Mouse (Mus musculus) cerebellum, adult 8-10 months (tissue): ENCODE measurements around the gene Arhgef3.
A peak's percentile ranks its signal among the peaks of the same experiment; 100 is the strongest.

Source experiments
- DNase-seq: peaks from one replicate; pipeline ENCODE4 v3.0.0; 2022

Arhgef3 gene

GRCm38 (mm10) chr14:27389722-27390121, 275.0 kb downstream of the Arhgef3 start:
- no peak for DNase-seq

- DNase-seq = no peak
Observed at GRCm38 (mm10) chr14:27390663-27391062, 276.0 kb downstream of the Arhgef3 start.

- no peak for DNase-seq
Observed at GRCm38 (mm10) chr14:27391776-27392308, 277.1 kb downstream of the Arhgef3 start.

DNA sequence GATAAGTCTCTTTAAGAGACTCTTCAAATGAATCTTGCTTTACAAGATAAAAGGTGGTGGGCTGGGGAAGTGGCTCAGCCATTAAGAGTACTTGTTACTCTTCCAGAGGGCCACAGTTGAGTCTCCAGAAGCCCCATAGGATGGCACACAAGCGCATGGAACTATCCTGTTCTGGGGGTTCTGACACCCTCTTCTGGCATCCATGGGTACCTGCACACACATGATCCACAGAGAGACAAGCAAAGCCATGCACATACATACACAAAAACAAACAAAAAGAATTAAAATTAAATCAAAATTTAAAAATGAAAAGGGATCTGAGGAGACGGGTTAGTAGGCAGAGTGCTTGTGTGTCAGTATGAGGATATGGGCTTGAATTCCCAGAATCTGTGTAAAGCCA, 278.0 kb downstream of the Arhgef3 start:
- DNase-seq = no peak

- no peak for DNase-seq
Observed at GRCm38 (mm10) chr14:27393806-27394205, 279.1 kb downstream of the Arhgef3 start.

GRCm38 (mm10) chr14:27396424-27396823, 281.7 kb downstream of the Arhgef3 start:
- no peak for DNase-seq

DNA sequence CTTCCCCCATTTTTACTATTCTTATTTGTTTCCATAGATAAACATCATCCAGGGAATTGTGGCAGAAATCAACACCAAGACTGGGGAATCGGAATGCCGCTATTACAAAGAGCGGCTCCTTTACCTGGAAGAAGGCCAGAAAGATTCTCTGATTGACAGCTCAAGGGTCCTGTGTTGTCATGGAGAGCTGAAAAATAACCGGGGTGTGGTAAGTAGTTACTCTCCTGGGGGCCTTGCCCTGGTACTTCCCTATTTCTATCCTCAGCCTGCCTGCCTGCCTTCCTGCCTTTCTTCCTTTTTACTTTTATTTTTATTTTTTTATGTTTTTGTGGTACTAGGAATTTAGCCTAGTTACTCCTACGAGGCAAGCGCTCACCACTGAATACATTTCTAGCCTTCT, 282.8 kb downstream of the Arhgef3 start:
- DNase-seq = no peak

DNA sequence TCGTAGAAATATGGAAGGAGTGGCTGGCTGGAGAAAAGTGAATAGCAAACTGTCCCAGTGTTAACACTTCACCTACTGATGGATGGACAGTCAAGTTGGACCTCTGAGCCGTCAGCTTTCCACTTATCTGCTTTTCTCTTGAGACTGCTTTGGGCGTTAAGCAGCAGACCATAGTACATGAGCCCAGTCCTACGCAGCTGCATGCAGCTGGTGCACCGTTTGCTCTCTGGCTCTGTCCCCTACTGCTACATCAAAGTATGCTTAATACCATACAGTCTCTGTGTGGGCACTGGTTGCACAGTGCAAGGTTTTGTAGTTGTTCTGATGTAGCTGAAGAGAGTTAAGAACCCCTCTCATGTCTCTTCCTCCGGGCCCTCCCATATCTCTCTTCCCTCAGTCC, 285.8 kb downstream of the Arhgef3 start:
- no peak for DNase-seq

GRCm38 (mm10) chr14:27401717-27402278, 287.1 kb downstream of the Arhgef3 start:
- no peak for DNase-seq

- DNase-seq = no peak
Observed at GRCm38 (mm10) chr14:27402332-27403250, 287.9 kb downstream of the Arhgef3 start.

DNA sequence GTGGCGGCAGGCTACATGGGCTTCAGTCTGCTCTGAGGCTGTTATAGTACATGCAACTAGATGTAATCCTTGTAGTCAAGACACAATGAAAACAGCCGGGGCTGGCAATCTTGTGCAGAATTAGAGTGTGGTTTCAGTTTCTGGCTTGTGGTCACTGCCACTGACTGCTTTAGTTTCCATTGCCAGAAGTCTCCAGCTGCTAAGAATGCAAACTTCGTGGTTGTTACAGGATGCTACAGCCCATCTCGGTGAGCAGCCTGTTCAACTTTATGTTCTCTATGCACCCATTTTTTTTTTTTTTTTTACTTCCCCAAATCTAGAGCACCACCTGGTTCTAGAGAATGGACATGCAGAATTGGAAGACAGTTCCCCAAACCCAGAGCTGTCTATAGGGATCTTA, 290.8 kb downstream of the Arhgef3 start:
- DNase-seq = no peak

- DNase-seq = no peak
Observed at GRCm38 (mm10) chr14:27405947-27406346, 291.2 kb downstream of the Arhgef3 start.

- DNase-seq = no peak
Observed at GRCm38 (mm10) chr14:27408240-27408639, 293.5 kb downstream of the Arhgef3 start.

GRCm38 (mm10) chr14:27409662-27410061, 295.0 kb downstream of the Arhgef3 start:
- DNase-seq = no peak

DNA sequence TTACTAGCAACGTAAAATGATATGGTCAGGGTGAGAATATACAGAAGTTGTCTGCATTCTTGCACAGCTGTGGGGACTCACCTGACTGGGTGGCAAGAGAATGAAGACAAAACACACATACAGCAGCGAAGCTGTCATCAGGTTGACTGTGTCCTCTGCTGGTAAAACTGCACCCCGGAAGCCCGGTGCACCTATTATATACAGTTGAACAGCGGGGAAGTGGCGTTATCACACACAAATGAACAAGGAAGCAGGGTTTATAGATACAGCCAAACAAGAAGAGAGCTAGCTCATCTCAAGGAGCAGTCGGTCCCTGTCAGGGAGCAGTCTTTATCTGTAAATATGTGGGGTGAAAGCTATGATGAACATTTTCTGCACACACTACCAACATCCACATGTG, 296.8 kb downstream of the Arhgef3 start:
- no peak for DNase-seq

- no peak for DNase-seq
Observed at GRCm38 (mm10) chr14:27412699-27413098, 298.0 kb downstream of the Arhgef3 start.

GRCm38 (mm10) chr14:27413961-27414360, 299.3 kb downstream of the Arhgef3 start:
- peak; percentile 39 for DNase-seq

GRCm38 (mm10) chr14:27420816-27421215, 306.1 kb downstream of the Arhgef3 start:
- DNase-seq = no peak

GRCm38 (mm10) chr14:27422301-27422700, 307.6 kb downstream of the Arhgef3 start:
- no peak for DNase-seq

- DNase-seq = peak; percentile 93
Observed at GRCm38 (mm10) chr14:27428573-27428972, 313.9 kb downstream of the Arhgef3 start, which contains the start of gene Fam208a. Gene Fam208a, plus strand, starts transcription at chr14:27428834.

- DNase-seq = peak; percentile 86
Observed at GRCm38 (mm10) chr14:27428973-27429711, 314.4 kb downstream of the Arhgef3 start.

- no peak for DNase-seq
Observed at GRCm38 (mm10) chr14:27430280-27430679, 315.6 kb downstream of the Arhgef3 start.

- DNase-seq = no peak
Observed at GRCm38 (mm10) chr14:27432064-27432463, 317.4 kb downstream of the Arhgef3 start.
